9 mouse cellular contexts compared by ENCODE assay signal in the genomic region with DNA sequence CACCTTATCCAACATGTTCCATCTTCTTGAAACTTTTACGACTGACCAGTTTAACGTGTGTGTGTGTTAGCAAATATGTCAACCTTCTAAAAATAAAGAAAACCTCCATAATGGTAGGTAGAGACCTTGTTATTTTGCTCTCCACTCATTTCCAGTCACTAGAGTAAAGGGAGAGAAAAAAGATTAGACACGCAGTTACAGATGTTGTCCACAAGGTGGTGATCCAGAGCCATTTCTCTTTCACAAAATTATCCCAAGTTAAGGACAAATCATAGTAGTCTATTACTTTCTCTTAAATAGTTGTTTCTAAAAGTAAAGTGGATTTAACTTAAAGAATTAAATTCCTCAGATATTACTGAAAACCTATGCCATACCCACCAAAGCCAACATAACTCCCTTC. TPM values are rescaled to one million over a fixed set of nuclear protein-coding genes. Genes with fewer than 3 reads are reported as not detected.
DNase-seq lines count a peak whose midpoint lies in the region; ATAC-seq and TF ChIP-seq lines count a peak whose summit lies in the region.
"Had no signal": no experiment of that assay in that cellular context is flagged by ENCODE, and none has a peak within 500 bp of the region (broad histone marks: within the 10 kb centered on the region; RNA-seq: fewer than 3 reads in every experiment).

No protein-coding gene starts in this region.

- no peak for TF ChIP-seq POLR2A in cortical plate, adult 2 months (IDR thresholded peaks at IDR 0.05; ENCODE audit: extremely low read depth, insufficient read depth, low read length)

- no peak for TF ChIP-seq EP300 in stomach, postnatal 0 days (optimal IDR thresholded peaks at IDR 0.05)

- no peak for DNase-seq in frontal cortex, postnatal 14 days (ENCODE audit: low spot score in 2 of 2)
- DNase-seq in lung, postnatal 10 days = peak; percentile 7
- no peak for DNase-seq in lung, postnatal 14 days
- no peak for DNase-seq in stomach, postnatal 0 days (ENCODE audit: low spot score)
- DNase-seq in neural tube, embryonic 10.5 days (ENCODE audit: extremely low spot score, low spot score) = no peak

- TF ChIP-seq CTCF in cortical plate, adult 2 months (IDR thresholded peaks at IDR 0.05; ENCODE audit: extremely low read depth, insufficient read depth, low read length) = peak; percentile 10; the same call in 1 of the 2 replicates
- peak; percentile 82 for TF ChIP-seq CTCF in stomach, postnatal 0 days (IDR thresholded peaks at IDR 0.05; ENCODE audit: low read depth)

- no peak overlapping the region for H3K4me2 ChIP-seq in stomach, postnatal 0 days (replicated peaks; ENCODE audit: low read depth)
- no peak overlapping the region for H3K4me2 ChIP-seq in kidney, embryonic 14.5 days (replicated peaks; ENCODE audit: low read depth, low read length)
- H3K4me2 ChIP-seq: limb, embryonic 13.5 days had no signal

- no peaks in the 10 kb centered on the region for H3K9me3 ChIP-seq in stomach, postnatal 0 days (ENCODE audit: control insufficient read depth, low read length)
- H3K9me3 ChIP-seq in kidney, embryonic 14.5 days (ENCODE audit: control insufficient read depth, low read length) = no peaks in the 10 kb centered on the region
- H3K9me3 ChIP-seq: limb, embryonic 13.5 days had no signal

- peak; percentile 57; the same call in 1 of the 2 replicates for ATAC-seq in frontal cortex, adult (ENCODE audit: low TSS enrichment)
- no peak for ATAC-seq in stomach, postnatal 0 days (ENCODE audit: low FRiP score, low TSS enrichment)
- no peak for ATAC-seq in kidney, embryonic 14.5 days (ENCODE audit: low FRiP score, low TSS enrichment)

- no peak overlapping the region for H3K4me3 ChIP-seq in cortical plate, adult 2 months (ENCODE audit: insufficient read depth, low read length)
- no peak overlapping the region for H3K4me3 ChIP-seq in stomach, postnatal 0 days (ENCODE audit: low read depth, low read length)
- no peak overlapping the region for H3K4me3 ChIP-seq in kidney, embryonic 14.5 days (ENCODE audit: low read length)
- H3K4me3 ChIP-seq: limb, embryonic 13.5 days had no signal

- H3K27ac ChIP-seq in cortical plate, adult 2 months (ENCODE audit: insufficient read depth, low read length) = no peak overlapping the region
- H3K27ac ChIP-seq in stomach, postnatal 0 days (replicated peaks) = no peak overlapping the region
- H3K27ac ChIP-seq in kidney, embryonic 14.5 days (ENCODE audit: low read depth, low read length) = no peak overlapping the region
- H3K27ac ChIP-seq: limb, embryonic 13.5 days had no signal

- 62% methylated on average over 3 of the region's 3 CpGs for WGBS in stomach, postnatal 0 days
- WGBS in kidney, embryonic 14.5 days = 65% methylated on average over 3 of the region's 3 CpGs

- no peaks in the 10 kb centered on the region for H3K4me1 ChIP-seq in cortical plate, adult 2 months (ENCODE audit: control insufficient read depth, insufficient read depth, low read length)
- no peaks in the 10 kb centered on the region for H3K4me1 ChIP-seq in stomach, postnatal 0 days (replicated peaks; ENCODE audit: control insufficient read depth, insufficient read depth)
- H3K4me1 ChIP-seq in kidney, embryonic 14.5 days (ENCODE audit: control insufficient read depth, insufficient read depth, low read length) = no peaks in the 10 kb centered on the region
- H3K4me1 ChIP-seq: limb, embryonic 13.5 days had no signal

- no peaks in the 10 kb centered on the region for H3K27me3 ChIP-seq in stomach, postnatal 0 days (ENCODE audit: control insufficient read depth, insufficient read depth, low read length)
- no peaks in the 10 kb centered on the region for H3K27me3 ChIP-seq in kidney, embryonic 14.5 days (ENCODE audit: control insufficient read depth, insufficient read depth, low read length)
- H3K27me3 ChIP-seq: limb, embryonic 13.5 days had no signal

- peaks cover 9% of the 10 kb centered on the region; the same call in 1 of the 2 replicates for H3K36me3 ChIP-seq in stomach, postnatal 0 days (ENCODE audit: control insufficient read depth, insufficient read depth, low read length)
- peaks cover 58% of the 10 kb centered on the region for H3K36me3 ChIP-seq in kidney, embryonic 14.5 days (ENCODE audit: control insufficient read depth, insufficient read depth, low read length)

- H3K9ac ChIP-seq in stomach, postnatal 0 days (ENCODE audit: low read length) = no peak overlapping the region
- H3K9ac ChIP-seq in kidney, embryonic 14.5 days (ENCODE audit: low read depth, low read length) = no peak overlapping the region
- H3K9ac ChIP-seq: limb, embryonic 13.5 days had no signal

RNA-seq across cellular contexts. Expression of a gene that starts 37.8 kb away (rescaled TPM):
- 65.9 and 75.0 TPM in 2 replicates for polyA plus RNA-seq in cortical plate, adult 2 months (2012; rRNA removed)
- polyA plus RNA-seq in stomach, postnatal 0 days (2015; fragmentation: Nextera tagmentation; extraction: Ambion mirVana) = 2.7 and 2.9 TPM in 2 replicates
- polyA plus RNA-seq in kidney, embryonic 14.5 days (2014; fragmentation: Nextera tagmentation; extraction: Ambion mirVana) = 0.31 and 1.1 TPM in 2 replicates

Comparison
In these comparisons a context has a peak if more than half of its experiments do, and no peak if none do; other contexts are left out.
1. RNA of a gene that starts 37.8 kb away (polyA plus RNA-seq): 65.9 to 75.0 TPM in cortical plate, adult 2 months; 2.7 to 2.9 TPM in stomach, postnatal 0 days and 0.31 to 1.1 TPM in kidney, embryonic 14.5 days; every median in the first group is over 10 times any median in the second.